In genomic region chr13:48193942-48194341, GRCm38 (mm10) we compare ENCODE assay signal across 15 mouse cellular contexts.
DNase-seq lines count a peak whose midpoint lies in the region; ATAC-seq and TF ChIP-seq lines count a peak whose summit lies in the region.
"Had no signal": no experiment of that assay in that cellular context is flagged by ENCODE, and none has a peak within 500 bp of the region (broad histone marks: within the 10 kb centered on the region; RNA-seq: fewer than 3 reads in every experiment).

No protein-coding gene starts in this region.

- ATAC-seq in intestine, embryonic 16.5 days = no peak
- ATAC-seq: midbrain, embryonic 15.5 days had no signal

- no peak overlapping the region for H3ac ChIP-seq in myocyte (ENCODE audit: control insufficient read depth, insufficient read length)

- no peaks in the 10 kb centered on the region for H3K27me3 ChIP-seq in myocyte (ENCODE audit: control insufficient read depth, insufficient read depth, insufficient read length)
- no peaks in the 10 kb centered on the region for H3K27me3 ChIP-seq in intestine, embryonic 16.5 days (replicated peaks; ENCODE audit: control insufficient read depth, insufficient read depth, low read length)
- H3K27me3 ChIP-seq: midbrain, embryonic 15.5 days had no signal

- H3K36me3 ChIP-seq in myocyte (ENCODE audit: control insufficient read depth, insufficient read depth) = no peaks in the 10 kb centered on the region
- no peaks in the 10 kb centered on the region for H3K36me3 ChIP-seq in intestine, embryonic 16.5 days (ENCODE audit: control insufficient read depth, insufficient read depth, low read length)
- H3K36me3 ChIP-seq: midbrain, embryonic 15.5 days had no signal

- H3K4me3 ChIP-seq in gastrocnemius, adult 2 months = no peak overlapping the region
- H3K4me3 ChIP-seq in myocyte = no peak overlapping the region
- H3K4me3 ChIP-seq in intestine, embryonic 16.5 days (ENCODE audit: low read length) = no peak overlapping the region
- H3K4me3 ChIP-seq: midbrain, embryonic 15.5 days had no signal

- H3K27ac ChIP-seq in gastrocnemius, adult 2 months = no peak overlapping the region
- no peak overlapping the region for H3K27ac ChIP-seq in intestine, embryonic 16.5 days (ENCODE audit: low read length)
- H3K27ac ChIP-seq: hindbrain, embryonic 14.5 days; macrophage; midbrain, embryonic 15.5 days had no signal

- H3K9me3 ChIP-seq in intestine, embryonic 16.5 days (ENCODE audit: control insufficient read depth, low read length) = no peaks in the 10 kb centered on the region
- H3K9me3 ChIP-seq: midbrain, embryonic 15.5 days had no signal

- no peak for TF ChIP-seq CTCF in gastrocnemius, adult 2 months (IDR thresholded peaks at IDR 0.05)

- intact Hi-C loops in gastrocnemius, adult 2 months (cut with DNase I) = no loop called here

- no peaks in the 10 kb centered on the region for H3K4me1 ChIP-seq in intestine, embryonic 16.5 days (ENCODE audit: control insufficient read depth, insufficient read depth, low read length)
- H3K4me1 ChIP-seq: midbrain, embryonic 15.5 days had no signal

- H3K79me2 ChIP-seq in myocyte (ENCODE audit: control insufficient read depth, insufficient read depth) = no peaks in the 10 kb centered on the region

- H3K9ac ChIP-seq in intestine, embryonic 16.5 days (ENCODE audit: low read depth, low read length) = no peak overlapping the region
- H3K9ac ChIP-seq: hindbrain, embryonic 14.5 days; midbrain, embryonic 15.5 days had no signal

- H3K4me2 ChIP-seq in myocyte (ENCODE audit: low read depth) = no peak overlapping the region
- no peak overlapping the region for H3K4me2 ChIP-seq in intestine, embryonic 16.5 days (ENCODE audit: low read depth, low read length)
- H3K4me2 ChIP-seq: hindbrain, embryonic 14.5 days; midbrain, embryonic 15.5 days had no signal

- WGBS in intestine, embryonic 16.5 days = 87% methylated on average over 5 of the region's 5 CpGs

- DNase-seq in gastrocnemius, adult 2 months = peak; percentile 67
- DNase-seq in gastrocnemius, postnatal 10 days = no peak
- peak; percentile 13 to 45 for DNase-seq in urinary bladder, adult 18-20 months (ENCODE audit: low spot score in 2 of 2)
- DNase-seq in urinary bladder, postnatal 10 days (ENCODE audit: low spot score) = no peak
- peak; percentile 22 to 44 for DNase-seq in gastrocnemius, adult 8-10 months (ENCODE audit: low spot score in 2 of 2)
- no peak for DNase-seq in layer of hippocampus, postnatal 36 days
- DNase-seq: B cell, adult 2 months; cerebellum, adult 9-10 months; kidney, adult 8-10 months; right cerebral cortex, postnatal 4 days had no signal

- no peak for TF ChIP-seq POLR2A in myocyte (IDR thresholded peaks at IDR 0.05; ENCODE audit: insufficient read length, low read depth)

TF ChIP-seq in myocyte, 11 proteins besides CTCF, POLR2A, EP300 and RAD21:
- TF ChIP-seq POLR2AphosphoS2 (IDR thresholded peaks at IDR 0.05; ENCODE audit: insufficient read length, low read depth) = no peak
- TF ChIP-seq CEBPB (IDR thresholded peaks at IDR 0.05; ENCODE audit: insufficient read depth, poor library complexity, severe bottlenecking) = peak; percentile 67; the same call in 1 of the 2 replicates

Comparison
In these comparisons a context has a peak if more than half of its experiments do, and no peak if none do; other contexts are left out.
1. DNase-seq: peak in gastrocnemius, adult 2 months (single experiment), urinary bladder, adult 18-20 months (2 of 2) and gastrocnemius, adult 8-10 months (2 of 2); none in gastrocnemius, postnatal 10 days (single experiment), urinary bladder, postnatal 10 days (single experiment) and layer of hippocampus, postnatal 36 days (0 of 2).